Mouse (Mus musculus): Measurements from ENCODE around the gene Gm10638. TPM values are rescaled to one million over a fixed set of nuclear protein-coding genes. Genes with fewer than 3 reads are reported as not detected.

The Gm10638 gene
- 1 to 10 TPM; 2.6 to 4.5 TPM for total RNA-seq (2021)
- long read RNA-seq, experiment 1, partial matches to known transcripts: 0 of 3 reads
- long read RNA-seq, experiment 1, other reads (novel, unspliced or antisense): 0 of 3 reads
- long read RNA-seq, experiment 2, transcript Gm10638-201 (1 exons, 905 nt): major isoform, 7 of 8 reads
- long read RNA-seq, experiment 2, partial matches to known transcripts: 0 of 8 reads
- long read RNA-seq, experiment 2, other reads (novel, unspliced or antisense): 1 of 8 reads

- DNase-seq (ENCODE audit: low spot score in 2 of 2): peak; percentile 68 to 70
Measured at GRCm38 (mm10) chr8:86745221-86745934, at the start of gene Gm10638, which contains the start of gene Siah1a. Gm10638 (plus strand) TSS chr8:86745699. Siah1a (minus strand) TSS chr8:86745934.

GRCm38 (mm10) chr8:86695703-86696102 lies 49.8 kb upstream of the Gm10638 start:
- no peak for DNase-seq (ENCODE audit: low spot score in 2 of 2)

GRCm38 (mm10) chr8:86698811-86699421 lies 46.6 kb upstream of the Gm10638 start:
- peak in 1 of 2 experiments; percentile 17 for DNase-seq (ENCODE audit: low spot score in 2 of 2)

- DNase-seq (ENCODE audit: low spot score in 2 of 2): no peak
Measured at GRCm38 (mm10) chr8:86699471-86699870, 46.0 kb upstream of the Gm10638 start.

- DNase-seq (ENCODE audit: low spot score in 2 of 2): no peak
Measured at GRCm38 (mm10) chr8:86702453-86702852, 43.0 kb upstream of the Gm10638 start.

GRCm38 (mm10) chr8:86705317-86705716 lies 40.2 kb upstream of the Gm10638 start:
- DNase-seq (ENCODE audit: low spot score in 2 of 2): no peak

- no peak for DNase-seq (ENCODE audit: low spot score in 2 of 2)
Measured at GRCm38 (mm10) chr8:86706756-86707155, 38.7 kb upstream of the Gm10638 start.

GRCm38 (mm10) chr8:86707873-86708272 lies 37.6 kb upstream of the Gm10638 start:
- DNase-seq (ENCODE audit: low spot score in 2 of 2): no peak

- DNase-seq (ENCODE audit: low spot score in 2 of 2): no peak
Measured at GRCm38 (mm10) chr8:86712594-86712993, 32.9 kb upstream of the Gm10638 start.

GRCm38 (mm10) chr8:86713407-86714188 lies 31.9 kb upstream of the Gm10638 start:
- DNase-seq (ENCODE audit: low spot score in 2 of 2): no peak

GRCm38 (mm10) chr8:86718332-86718994 lies 27.0 kb upstream of the Gm10638 start:
- no peak for DNase-seq (ENCODE audit: low spot score in 2 of 2)

- DNase-seq (ENCODE audit: low spot score in 2 of 2): no peak
Measured at GRCm38 (mm10) chr8:86719368-86719767, 26.1 kb upstream of the Gm10638 start.

GRCm38 (mm10) chr8:86720756-86721459 lies 24.6 kb upstream of the Gm10638 start:
- no peak for DNase-seq (ENCODE audit: low spot score in 2 of 2)

GRCm38 (mm10) chr8:86721490-86721889 lies 24.0 kb upstream of the Gm10638 start:
- no peak for DNase-seq (ENCODE audit: low spot score in 2 of 2)

- no peak for DNase-seq (ENCODE audit: low spot score in 2 of 2)
Measured at GRCm38 (mm10) chr8:86726959-86727358, 18.5 kb upstream of the Gm10638 start.

- DNase-seq (ENCODE audit: low spot score in 2 of 2): no peak
Measured at GRCm38 (mm10) chr8:86728224-86728950, 17.1 kb upstream of the Gm10638 start.

GRCm38 (mm10) chr8:86730303-86730702 lies 15.2 kb upstream of the Gm10638 start:
- no peak for DNase-seq (ENCODE audit: low spot score in 2 of 2)

GRCm38 (mm10) chr8:86730860-86731259 lies 14.6 kb upstream of the Gm10638 start:
- no peak for DNase-seq (ENCODE audit: low spot score in 2 of 2)

- no peak for DNase-seq (ENCODE audit: low spot score in 2 of 2)
Measured at GRCm38 (mm10) chr8:86734171-86734570, 11.3 kb upstream of the Gm10638 start.

Data from adrenal gland, adult 18-20 months (tissue).